Mouse (Mus musculus): ENCODE results near the gene Sntb2. TPM values are rescaled to one million over a fixed set of nuclear protein-coding genes. Genes with fewer than 3 reads are reported as not detected.
"Not testable (repeated sequence)": the region's sequence is repeated elsewhere in the genome, so short reads cannot be mapped to it uniquely, and the experiment has no call there.

The Sntb2 gene
- polyA plus RNA-seq, 1 experiment = 10.4 TPM

DNA sequence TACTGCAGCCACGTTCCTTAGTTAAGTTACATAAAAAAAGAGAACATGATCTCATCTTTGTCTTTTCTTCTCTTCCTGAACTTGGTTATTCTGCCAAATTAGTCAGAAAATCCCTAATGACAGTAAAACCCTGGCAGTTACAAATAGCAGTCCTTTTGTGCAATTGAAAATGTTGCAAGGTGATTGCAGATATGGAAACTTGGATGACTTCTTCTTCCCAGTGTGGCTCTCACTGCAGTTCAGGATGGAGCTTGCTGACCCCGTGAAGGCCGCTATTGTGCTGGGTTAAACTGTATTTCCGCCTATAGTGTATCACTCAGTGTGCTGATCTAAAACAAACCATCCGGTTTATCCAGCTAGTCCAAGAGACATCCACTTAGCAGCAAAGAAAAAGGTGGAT lies 36.4 kb downstream of the Sntb2 start:
- Histone ChIP-seq H3K27ac (ENCODE audit: insufficient read depth, low read depth, low read length) (no peak overlapping the region), H3K4me3 (ENCODE audit: insufficient read depth, low read depth, low read length) (no peak overlapping the region), H3K4me1 (ENCODE audit: control insufficient read depth, insufficient read depth, low read length) (peaks cover 9% of the 10 kb centered on the region; the same call in 1 of the 2 replicates), H3K27me3 (replicated peaks; ENCODE audit: control insufficient read depth, insufficient read depth, low read length) (no peaks in the 10 kb centered on the region), H3K36me3 (ENCODE audit: control insufficient read depth, insufficient read depth, low read length) (no peaks in the 10 kb centered on the region; the same call in 1 of the 2 replicates)
- WGBS = 64% methylated on average over 5 of the region's 5 CpGs
- TF ChIP-seq POLR2A (IDR thresholded peaks at IDR 0.05; ENCODE audit: low read depth, low read length) = no peak
- no peak for TF ChIP-seq CTCF (conservative IDR thresholded peaks at IDR 0.05; ENCODE audit: insufficient read depth, insufficient read length, low read depth, low read length)
- DNase-seq = peak; percentile 65

DNA sequence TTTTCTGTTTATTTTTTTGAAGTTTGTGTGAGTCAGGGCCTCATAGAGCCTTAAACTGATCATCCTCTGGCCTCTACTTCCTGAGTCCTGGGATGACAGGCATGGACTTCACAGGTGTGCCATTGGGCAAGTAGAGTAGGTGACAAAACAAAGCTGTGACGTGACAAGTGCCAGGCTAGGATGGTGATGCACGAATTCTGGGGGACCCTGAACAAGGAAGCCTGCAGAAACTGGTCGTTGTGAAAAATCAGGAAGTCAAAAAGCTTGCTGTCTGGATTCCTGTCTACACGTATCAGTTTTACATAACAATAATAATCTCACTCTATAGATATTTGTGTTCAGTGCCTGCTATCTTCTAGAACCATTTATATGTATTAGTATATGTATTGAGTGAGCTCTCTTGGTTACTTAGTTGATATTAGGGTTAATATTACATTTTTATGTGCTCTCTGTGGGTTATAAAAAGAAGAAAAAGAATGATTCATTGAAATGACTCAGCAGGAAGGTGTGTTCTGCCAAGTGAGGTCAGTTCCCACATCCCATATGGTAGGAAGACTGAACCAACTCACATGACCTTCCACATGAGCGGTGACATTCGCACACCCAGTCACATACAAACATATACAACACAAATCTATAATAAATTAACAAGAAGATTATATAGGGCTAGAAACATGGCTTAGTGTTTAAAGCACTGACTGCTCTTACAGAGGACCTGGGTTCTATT lies 37.2 kb downstream of the Sntb2 start:
- WGBS = 66% methylated on average over 6 of the region's 6 CpGs
- Histone ChIP-seq H3K4me3 (ENCODE audit: insufficient read depth, low read depth, low read length) (no peak overlapping the region), H3K4me1 (ENCODE audit: control insufficient read depth, insufficient read depth, low read length) (peaks cover 9% of the 10 kb centered on the region; the same call in 1 of the 2 replicates), H3K27ac (ENCODE audit: insufficient read depth, low read depth, low read length) (peak overlapping the region; percentile 13; the same call in 1 of the 2 replicates), H3K27me3 (replicated peaks; ENCODE audit: control insufficient read depth, insufficient read depth, low read length) (no peaks in the 10 kb centered on the region), H3K36me3 (ENCODE audit: control insufficient read depth, insufficient read depth, low read length) (no peaks in the 10 kb centered on the region)
- TF ChIP-seq CTCF (conservative IDR thresholded peaks at IDR 0.05; ENCODE audit: insufficient read depth, insufficient read length, low read depth, low read length) (no peak), POLR2A (IDR thresholded peaks at IDR 0.05; ENCODE audit: low read depth, low read length) (no peak)
- no peak for DNase-seq

DNA sequence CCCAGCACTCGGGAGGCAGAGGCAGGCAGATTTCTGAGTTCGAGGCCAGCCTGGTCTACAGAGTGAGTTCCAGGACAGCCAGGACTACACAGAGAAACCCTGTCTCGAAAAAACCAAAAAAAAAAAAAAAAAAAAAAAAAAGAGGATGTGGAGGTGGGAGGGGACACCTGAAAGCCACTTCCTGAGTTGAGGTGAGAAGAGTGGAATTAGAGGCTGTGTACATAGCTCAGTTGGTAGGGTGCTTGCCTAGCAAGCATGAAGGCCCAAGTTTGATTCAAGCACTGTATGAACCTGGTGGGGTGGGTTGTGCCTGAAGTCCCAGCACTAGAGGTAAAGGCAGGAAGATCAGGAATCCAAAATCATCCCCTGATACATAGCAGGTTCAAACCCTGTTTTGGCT lies 38.0 kb downstream of the Sntb2 start:
- 92% methylated on average over 3 of the region's 3 CpGs for WGBS
- H3K4me1 ChIP-seq (ENCODE audit: control insufficient read depth, insufficient read depth, low read length); H3K27ac ChIP-seq (ENCODE audit: insufficient read depth, low read depth, low read length): not testable (repeated sequence)

DNA sequence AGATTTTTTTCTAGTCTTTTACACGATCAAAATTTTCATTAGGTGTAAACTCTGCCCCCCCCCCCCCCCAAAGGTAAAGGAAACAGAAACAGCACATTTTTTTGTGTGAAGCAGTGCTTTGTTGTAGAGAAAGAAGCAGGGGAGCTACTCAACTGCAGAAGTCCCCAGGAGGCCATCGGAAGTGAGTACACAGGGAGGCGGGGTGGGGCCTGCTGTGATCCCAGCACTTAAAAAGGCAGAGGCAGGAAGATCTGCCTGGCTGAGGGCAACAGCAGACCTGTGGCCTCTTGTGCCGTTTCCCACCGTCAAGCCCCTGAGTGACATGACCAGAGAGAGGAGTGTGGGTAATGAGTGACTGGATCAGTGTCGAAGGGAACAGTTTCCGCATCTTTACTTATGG lies 39.2 kb downstream of the Sntb2 start:
- H3K36me3 ChIP-seq (ENCODE audit: control insufficient read depth, insufficient read depth, low read length) = no peaks in the 10 kb centered on the region
- TF ChIP-seq POLR2A (IDR thresholded peaks at IDR 0.05; ENCODE audit: low read depth, low read length) (no peak), CTCF (conservative IDR thresholded peaks at IDR 0.05; ENCODE audit: insufficient read depth, insufficient read length, low read depth, low read length) (no peak)
- no peak overlapping the region for H3K4me3 ChIP-seq (ENCODE audit: insufficient read depth, low read depth, low read length)
- DNase-seq = no peak
- H3K27ac ChIP-seq (ENCODE audit: insufficient read depth, low read depth, low read length) = no peak overlapping the region
- H3K4me1 ChIP-seq (ENCODE audit: control insufficient read depth, insufficient read depth, low read length) = peaks cover 14% of the 10 kb centered on the region
- H3K27me3 ChIP-seq (replicated peaks; ENCODE audit: control insufficient read depth, insufficient read depth, low read length) = no peaks in the 10 kb centered on the region
- WGBS = 63% methylated on average over 7 of the region's 7 CpGs

More for the DNA sequence above, 38.0 kb downstream of the Sntb2 start:
- not testable (repeated sequence) for DNase-seq; H3K36me3 ChIP-seq (ENCODE audit: control insufficient read depth, insufficient read depth, low read length); H3K27me3 ChIP-seq (replicated peaks; ENCODE audit: control insufficient read depth, insufficient read depth, low read length); H3K4me3 ChIP-seq (ENCODE audit: insufficient read depth, low read depth, low read length)

DNA sequence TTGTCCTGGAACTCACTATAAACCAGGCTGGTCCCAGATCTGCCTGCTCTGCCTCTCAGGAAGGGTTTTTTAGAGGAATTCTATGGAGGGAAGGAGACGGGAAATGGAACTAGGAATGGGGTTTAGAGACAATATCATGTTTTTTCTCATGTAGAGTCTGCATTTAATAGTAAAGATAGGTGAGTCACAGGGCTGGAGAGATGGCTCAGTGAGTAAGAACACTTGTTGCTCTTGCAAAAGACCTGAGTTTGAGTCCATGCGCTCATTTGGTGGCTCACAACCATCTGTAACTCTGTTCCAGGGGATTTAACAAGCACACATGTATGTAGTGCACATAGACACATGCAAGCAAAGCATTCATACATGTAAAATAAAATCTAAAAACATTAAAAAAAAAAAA lies 40.2 kb downstream of the Sntb2 start:
- WGBS = 86% methylated on average over 2 of the region's 2 CpGs
- Histone ChIP-seq H3K27ac (ENCODE audit: insufficient read depth, low read depth, low read length) (no peak overlapping the region), H3K4me1 (ENCODE audit: control insufficient read depth, insufficient read depth, low read length) (peaks cover 16% of the 10 kb centered on the region), H3K36me3 (ENCODE audit: control insufficient read depth, insufficient read depth, low read length) (no peaks in the 10 kb centered on the region), H3K4me3 (ENCODE audit: insufficient read depth, low read depth, low read length) (no peak overlapping the region), H3K27me3 (replicated peaks; ENCODE audit: control insufficient read depth, insufficient read depth, low read length) (no peaks in the 10 kb centered on the region)
- TF ChIP-seq POLR2A (IDR thresholded peaks at IDR 0.05; ENCODE audit: low read depth, low read length) = no peak
- TF ChIP-seq CTCF (conservative IDR thresholded peaks at IDR 0.05; ENCODE audit: insufficient read depth, insufficient read length, low read depth, low read length) = no peak
- DNase-seq = no peak

DNA sequence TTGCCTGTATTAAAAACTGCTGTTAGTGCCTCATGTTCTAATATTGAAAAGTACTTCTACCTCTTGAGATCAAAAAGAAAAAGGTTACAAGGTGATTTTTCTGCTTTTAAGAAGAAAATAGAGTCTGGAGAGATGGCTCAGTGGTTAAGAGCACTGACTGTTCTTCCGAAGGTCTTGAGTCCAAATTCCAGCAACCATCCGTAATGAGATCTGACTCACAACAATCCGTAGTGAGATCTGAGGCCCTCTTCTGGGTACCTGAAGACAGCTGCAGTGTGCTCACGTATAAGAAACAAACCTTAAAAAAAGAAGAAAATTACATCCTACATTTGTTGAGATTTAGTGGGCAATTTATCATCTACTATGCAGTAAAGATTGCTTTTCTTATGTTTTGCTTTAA lies 40.9 kb downstream of the Sntb2 start:
- H3K27me3 ChIP-seq (replicated peaks; ENCODE audit: control insufficient read depth, insufficient read depth, low read length) = no peaks in the 10 kb centered on the region
- no peaks in the 10 kb centered on the region; the same call in 1 of the 2 replicates for H3K36me3 ChIP-seq (ENCODE audit: control insufficient read depth, insufficient read depth, low read length)

GRCm38 (mm10) chr8:106978755-106979251 lies 43.3 kb downstream of the Sntb2 start:
- peak; percentile 81 for DNase-seq
- Histone ChIP-seq H3K27ac (ENCODE audit: insufficient read depth, low read depth, low read length) (no peak overlapping the region), H3K4me3 (ENCODE audit: insufficient read depth, low read depth, low read length) (no peak overlapping the region), H3K4me1 (ENCODE audit: control insufficient read depth, insufficient read depth, low read length) (peaks cover 16% of the 10 kb centered on the region), H3K36me3 (ENCODE audit: control insufficient read depth, insufficient read depth, low read length) (no peaks in the 10 kb centered on the region; the same call in 1 of the 2 replicates), H3K27me3 (replicated peaks; ENCODE audit: control insufficient read depth, insufficient read depth, low read length) (no peaks in the 10 kb centered on the region)
- WGBS = 26% methylated on average over 2 of the region's 2 CpGs
- no peak for TF ChIP-seq POLR2A (IDR thresholded peaks at IDR 0.05; ENCODE audit: low read depth, low read length)
- TF ChIP-seq CTCF (conservative IDR thresholded peaks at IDR 0.05; ENCODE audit: insufficient read depth, insufficient read length, low read depth, low read length) = no peak

More for the DNA sequence above, 40.9 kb downstream of the Sntb2 start:
- Histone ChIP-seq H3K4me1 (ENCODE audit: control insufficient read depth, insufficient read depth, low read length) (peaks cover 16% of the 10 kb centered on the region), H3K4me3 (ENCODE audit: insufficient read depth, low read depth, low read length) (no peak overlapping the region), H3K27ac (ENCODE audit: insufficient read depth, low read depth, low read length) (no peak overlapping the region)
- WGBS = 53% methylated on average over 4 of the region's 4 CpGs
- TF ChIP-seq POLR2A (IDR thresholded peaks at IDR 0.05; ENCODE audit: low read depth, low read length) (no peak), CTCF (conservative IDR thresholded peaks at IDR 0.05; ENCODE audit: insufficient read depth, insufficient read length, low read depth, low read length) (no peak)
- DNase-seq = peak; percentile 58
